Mouse (Mus musculus) neural tube, embryonic 10.5 days (tissue): ENCODE measurements around the gene Rbm28.

Experiments
- DNase-seq: peaks from one replicate; pipeline ENCODE4 v3.0.0-alpha.2; 2017; ENCODE audit warnings: low spot score; ENCODE audit errors: extremely low spot score

Rbm28 gene

DNA sequence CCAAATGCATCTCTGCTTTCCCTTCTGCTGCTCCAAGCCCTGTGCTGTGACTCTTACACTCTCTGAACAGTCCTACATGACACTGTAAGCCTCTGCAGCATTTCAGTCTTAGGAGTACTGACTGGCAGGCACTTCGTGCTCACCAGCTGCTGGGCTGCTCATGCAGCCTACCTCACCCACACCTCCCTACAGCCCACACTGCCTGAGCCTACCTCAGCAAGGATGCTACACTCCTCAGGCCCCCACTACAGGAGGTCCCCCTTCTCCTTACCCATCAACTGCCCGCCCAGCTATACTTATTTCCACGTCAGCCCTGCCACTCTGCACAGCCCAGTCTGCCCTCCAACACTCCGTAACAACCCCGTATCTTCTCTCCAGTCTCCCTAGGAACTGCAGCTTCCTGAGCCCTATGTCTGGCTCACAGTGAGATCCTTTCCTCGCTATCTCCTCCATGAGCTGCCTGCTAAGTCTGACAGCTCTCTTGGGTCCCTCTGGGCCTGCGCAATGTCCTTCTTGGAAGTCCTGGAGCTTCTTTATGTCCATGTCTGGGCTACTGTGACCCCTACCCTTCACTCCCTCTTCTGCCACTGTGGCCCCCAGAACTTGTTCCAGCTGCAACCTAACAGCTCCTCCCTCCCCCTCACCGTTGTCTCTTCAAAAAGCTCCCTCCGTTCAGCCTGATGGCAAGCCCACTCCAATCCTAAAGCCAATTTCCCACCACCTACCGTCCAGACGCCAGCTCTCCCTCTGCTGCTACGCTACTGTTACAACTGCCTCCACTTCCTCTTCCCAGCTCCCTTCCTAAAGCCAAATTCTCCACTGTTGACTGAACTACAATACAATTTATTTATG is 19.1 kb downstream of the Rbm28 start:
- DNase-seq: no peak

DNA sequence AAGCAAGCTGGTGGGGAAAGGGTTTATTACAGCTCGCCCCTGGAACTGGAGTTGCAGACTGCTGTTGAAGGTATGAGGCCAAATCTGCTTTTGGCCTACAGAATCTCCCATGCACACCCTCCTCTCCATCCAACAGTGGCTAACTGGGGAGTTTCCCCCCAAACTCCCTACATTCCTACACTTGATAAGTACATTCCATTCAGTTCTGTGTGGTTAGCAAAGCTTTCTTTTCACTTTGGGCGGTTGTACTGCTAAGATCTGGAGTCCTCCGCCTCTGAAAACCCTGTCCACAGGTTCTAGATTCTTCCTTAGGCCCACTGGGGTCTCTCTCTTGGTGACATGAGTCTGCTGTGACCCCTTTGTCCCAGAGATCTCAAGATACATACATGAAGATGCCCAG is 19.8 kb downstream of the Rbm28 start:
- DNase-seq: no peak

DNA sequence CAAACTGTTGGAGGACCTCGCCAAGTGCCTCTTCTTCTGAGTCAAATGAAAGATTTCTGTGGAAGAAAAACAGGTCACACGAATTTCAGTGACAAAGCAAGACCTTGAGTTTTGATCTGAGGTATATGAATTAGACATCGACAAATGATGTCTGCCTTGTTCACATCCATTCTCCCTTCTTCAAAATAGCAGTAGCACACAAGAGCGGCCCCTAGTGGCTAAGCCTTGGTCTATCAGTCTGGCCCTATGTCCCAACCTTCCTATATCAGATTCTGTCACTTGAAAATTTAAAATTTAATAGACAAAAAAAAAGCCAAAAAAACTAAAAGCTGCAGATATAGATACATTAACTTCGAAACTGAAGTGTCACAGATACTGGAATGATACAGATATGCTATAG is 21.2 kb downstream of the Rbm28 start:
- peak; percentile 54 for DNase-seq

DNA sequence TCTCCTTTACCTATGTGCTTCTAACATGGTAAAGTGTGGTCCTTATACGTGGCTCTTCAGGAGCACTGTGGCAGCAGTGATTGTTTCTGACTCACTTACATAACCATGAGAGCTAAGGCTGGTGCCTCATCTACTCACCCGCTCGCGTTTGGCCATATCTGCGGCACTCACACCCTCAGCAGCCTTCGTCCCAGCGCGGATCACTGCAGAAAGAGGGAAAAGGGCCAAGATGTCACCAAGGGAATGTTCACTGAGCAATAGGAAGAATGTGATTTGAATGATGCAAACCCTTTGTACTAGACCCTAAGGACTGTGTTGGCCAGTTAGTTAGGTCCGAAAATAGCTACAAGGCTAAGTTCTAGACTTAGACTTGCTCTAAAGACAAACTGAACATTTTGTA is 27.4 kb downstream of the Rbm28 start:
- DNase-seq: no peak

DNA sequence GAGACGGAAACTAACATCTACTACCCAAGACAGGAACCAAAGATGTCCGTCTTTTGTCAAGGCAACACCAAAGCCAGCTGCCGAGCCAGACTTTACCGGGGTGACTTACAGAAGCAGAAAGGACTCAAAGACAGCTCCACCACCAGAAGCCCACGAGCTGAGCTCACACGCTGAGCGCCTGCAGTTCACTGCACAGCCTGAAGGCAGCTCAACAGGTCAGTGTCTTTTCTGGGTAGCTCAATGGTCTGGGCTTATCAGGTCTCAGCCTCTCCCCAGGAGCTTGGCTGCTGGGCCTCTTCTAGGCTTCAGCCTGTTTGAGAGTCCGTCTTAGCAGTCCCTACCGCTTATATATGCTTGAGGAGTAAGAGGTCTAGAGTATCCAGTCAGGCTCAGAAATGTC is 31.7 kb downstream of the Rbm28 start:
- DNase-seq: no peak

DNA sequence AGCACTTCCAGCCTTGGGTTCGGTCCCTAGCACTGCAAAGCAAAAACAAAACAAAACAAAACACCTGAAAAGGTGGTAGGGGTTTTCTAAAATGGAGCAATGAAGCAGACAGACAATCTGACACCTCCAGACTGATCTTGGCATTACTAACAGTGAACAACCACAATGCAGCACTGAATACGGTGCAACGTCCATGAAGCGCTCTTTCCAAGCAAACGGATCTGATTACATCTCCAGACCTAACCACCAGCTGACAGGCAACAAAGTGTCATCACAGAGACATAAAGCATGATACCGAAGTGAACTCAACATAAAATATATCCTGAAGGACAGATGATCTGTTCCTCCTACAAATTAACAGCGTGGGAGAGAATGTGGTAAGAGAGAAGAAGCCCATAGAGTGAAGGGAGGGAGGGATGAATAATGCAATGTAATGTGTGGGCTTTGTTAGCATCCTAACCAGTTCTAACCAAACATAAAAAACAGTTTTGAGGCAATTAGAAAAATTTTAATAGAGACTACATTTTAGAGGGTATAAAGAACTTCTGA is 37.9 kb downstream of the Rbm28 start:
- DNase-seq: no peak

DNA sequence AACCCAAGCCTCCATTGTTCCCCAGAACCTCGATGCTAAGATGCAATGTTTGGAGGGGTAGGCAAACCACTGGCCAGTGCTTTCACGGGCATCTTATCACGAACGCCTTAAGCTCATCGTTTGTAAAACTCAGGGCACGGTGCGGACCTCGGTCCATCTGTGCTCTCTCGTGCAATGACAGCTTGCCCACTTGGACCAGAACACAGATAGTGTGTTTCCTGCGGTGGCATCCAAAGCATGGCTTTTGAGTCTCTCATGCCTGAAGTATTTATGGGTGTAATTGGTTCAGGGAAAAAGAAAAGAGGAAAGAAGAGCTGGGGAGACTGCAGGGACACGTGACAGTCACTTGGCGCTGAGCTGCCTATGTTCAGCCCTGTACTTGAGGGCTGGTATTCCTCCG is 44.8 kb downstream of the Rbm28 start:
- DNase-seq: no peak

DNA sequence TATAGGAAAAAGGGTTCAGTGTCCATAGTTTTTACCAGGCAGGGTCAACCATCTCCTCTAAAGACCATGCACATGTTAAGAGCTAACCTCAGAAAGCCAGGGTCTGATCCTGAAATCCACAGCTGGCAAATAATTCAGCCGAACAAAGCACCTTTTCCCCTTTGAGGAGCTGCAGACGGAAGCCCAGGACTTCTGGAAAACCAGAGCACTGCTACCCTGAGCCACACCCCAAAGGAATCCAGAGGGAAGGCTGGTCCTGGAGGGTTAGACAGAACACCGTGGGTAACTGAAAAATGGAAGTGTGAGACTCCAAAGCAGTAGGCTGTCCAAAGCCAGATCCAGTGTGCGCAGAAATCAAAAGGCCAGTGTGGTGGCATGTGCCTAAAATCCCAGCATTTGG is 45.8 kb downstream of the Rbm28 start:
- DNase-seq: no peak

DNA sequence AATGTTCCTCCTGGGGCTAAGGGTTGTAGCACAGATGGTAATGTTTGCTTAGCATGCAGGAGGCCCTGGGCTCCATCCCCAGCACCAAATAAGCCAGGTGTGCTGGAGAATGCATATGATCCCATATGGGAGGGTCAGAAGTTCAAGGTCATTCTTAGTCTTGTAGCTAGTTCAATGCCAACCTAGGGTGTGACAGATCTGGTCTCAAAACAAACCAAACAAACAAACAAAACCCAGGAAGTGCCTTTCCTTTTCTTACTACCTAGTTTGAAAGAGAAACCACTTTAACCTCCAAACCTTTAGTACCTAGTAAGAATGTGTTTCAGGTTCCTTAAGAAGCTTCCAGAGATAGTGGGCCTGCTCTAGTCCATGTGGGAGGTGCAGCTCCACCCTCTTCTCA is 46.6 kb downstream of the Rbm28 start:
- no peak for DNase-seq

DNA sequence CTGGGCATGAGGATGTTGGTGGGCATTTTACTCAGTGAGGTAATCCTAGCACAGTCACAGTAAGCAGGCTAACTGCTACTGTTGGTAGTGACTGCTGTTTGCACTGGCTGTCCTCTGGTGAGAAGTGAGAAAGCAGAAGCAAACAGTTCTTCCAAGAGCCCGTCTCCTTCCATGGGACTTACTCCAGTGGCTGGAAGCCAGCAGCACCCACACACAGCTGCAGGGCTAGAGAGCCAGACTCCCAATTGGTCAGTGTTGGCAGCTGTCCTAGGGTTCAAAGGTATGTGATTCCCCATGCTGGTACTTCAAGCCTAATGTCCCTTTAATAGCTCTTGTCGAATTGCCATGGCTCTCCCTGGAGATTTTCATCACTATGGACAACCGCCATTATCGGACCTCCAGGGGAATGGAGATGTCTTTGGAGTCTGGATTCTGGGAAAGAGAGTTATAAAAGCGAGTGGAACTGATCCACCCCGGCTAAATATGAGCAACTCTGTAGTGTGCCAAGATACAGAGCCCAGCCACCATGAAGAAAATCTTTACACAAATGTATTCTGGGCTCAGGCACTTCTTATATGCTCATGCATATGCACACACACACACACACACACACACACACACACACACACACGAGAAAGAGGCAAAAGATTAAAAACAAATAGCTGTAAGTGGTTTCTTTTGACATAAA is 47.2 kb downstream of the Rbm28 start:
- no peak for DNase-seq

DNA sequence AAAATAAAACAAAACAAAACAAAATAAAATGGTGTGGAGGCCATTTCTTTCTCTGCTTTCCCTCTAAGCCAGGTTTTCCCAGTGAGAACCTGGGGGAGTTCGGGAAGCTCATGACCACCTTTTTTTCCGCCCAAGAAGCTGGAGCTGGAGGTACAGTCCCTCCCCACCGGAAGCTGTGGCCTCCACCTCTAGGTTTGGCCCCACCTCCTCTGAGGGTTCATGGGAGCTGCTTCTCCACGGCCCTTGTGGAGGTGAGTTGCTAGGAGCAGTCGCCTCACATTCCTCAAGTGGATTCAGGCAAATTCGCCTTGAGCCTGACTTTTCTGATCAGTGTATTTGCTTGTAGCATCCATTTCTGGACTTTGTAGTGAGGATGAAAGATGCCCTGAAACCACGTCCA is 49.0 kb downstream of the Rbm28 start:
- no peak for DNase-seq

DNA sequence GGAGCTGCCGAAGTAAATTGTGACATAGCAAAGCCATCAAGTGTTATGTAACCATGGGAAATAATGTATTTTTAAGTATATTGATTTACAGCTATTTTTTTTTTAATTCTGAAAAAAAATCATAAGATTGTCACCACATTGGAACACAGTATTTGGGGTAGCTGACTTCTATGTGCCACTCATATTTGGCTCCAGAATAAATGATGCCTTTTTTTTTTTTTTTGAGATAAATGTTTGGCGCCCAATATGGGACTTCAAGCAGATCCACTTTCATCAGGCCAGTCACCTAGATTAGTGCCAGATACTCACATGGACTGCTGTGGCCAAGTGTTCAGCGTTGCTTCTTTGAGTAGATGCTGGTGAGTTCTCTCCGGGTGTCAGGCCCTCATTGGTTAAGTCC is 53.3 kb downstream of the Rbm28 start:
- no peak for DNase-seq

DNA sequence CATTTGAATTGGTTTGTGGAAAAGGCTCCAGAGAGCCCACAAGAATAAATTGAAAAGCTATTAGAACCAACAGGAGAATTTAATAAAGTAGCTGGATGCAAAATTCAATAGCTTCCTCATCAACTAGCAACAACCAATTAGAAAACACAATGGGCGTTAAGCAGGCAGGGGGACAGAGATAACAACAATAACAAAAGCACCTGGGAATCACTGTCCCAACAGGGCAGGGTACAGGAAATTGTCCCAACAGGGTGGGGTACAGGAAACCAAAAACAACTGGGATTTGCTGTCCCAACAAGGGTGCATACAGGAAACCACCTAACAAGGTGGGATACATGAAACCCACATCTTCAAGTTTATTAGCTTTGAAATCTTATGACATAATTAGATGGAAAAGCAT is 56.4 kb downstream of the Rbm28 start:
- no peak for DNase-seq

DNA sequence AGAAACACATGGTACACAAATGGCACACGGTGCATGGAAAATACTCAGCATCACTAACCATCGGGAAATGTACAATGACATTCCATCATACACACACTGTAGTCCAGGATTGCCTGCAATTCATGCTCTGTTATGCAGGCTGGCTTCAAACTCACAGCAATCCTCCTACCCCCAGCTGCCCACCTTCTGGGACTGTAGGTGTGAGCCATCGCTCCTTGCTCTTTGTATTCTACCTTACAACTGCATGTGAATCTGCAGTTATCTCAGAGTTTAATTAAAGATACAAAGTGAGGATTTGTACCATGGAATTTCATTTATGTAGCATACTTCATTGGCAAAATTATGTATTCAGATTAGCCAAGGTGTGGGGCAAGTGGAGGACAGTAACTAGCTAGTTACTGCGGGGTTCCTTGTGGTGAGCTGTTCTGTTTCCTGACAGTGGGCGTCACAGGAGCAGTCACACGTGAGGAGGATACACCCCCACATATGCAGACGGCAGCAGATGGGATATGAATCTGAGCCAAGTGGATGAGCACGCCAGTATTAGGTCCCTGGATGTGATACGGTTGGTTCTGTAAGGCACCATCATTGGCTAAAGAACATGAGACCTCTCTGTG is 63.5 kb downstream of the Rbm28 start:
- no peak for DNase-seq

DNA sequence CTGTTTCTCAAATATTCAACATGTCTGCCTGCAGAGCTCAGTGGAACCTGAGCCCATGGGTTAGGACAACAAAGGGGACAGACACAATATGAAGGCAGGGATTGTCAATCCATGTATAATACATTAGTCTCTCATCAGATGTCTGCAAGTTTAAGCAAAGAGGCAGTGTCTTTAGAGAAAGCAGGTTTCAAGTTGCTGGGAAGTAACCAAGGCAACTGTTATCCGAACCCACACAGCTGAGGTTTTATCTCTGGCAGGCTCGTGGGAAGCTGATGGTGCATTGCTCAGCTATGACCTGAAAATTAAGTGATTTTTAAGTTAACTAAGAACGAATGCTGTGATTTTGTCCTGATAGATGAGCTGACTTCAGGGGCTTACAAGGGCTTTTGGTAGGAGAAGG is 64.4 kb downstream of the Rbm28 start:
- no peak for DNase-seq

DNA sequence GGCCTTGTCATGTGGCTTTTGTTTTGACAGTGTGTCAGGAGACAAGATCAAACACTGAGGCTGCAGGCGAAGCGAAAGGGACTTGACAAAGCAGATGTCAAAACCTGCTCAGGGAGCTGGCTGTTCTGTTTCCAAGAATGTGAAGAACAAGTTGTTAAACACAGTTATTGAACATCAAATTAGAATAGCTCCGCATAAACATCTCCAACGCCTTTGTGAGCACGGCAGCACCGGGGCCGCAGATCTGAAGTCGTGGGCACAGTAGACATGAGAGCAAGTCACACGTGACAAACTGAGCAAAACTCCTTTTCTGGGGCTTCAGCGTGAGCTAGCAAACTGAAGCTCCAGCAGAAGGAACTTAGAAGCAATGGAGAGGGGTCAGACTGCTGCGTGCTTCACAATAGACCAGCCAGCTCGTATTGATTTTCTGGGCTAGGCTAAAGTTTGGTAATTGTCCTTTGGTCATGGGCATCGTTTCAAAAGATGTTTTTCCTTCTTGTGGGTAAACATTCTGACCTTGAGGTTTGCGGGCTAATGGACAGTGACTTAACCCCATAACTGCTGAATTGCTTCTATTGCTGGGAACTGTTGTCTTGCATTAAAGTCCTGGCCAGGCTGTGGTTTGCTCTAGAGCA is 65.2 kb downstream of the Rbm28 start:
- DNase-seq: no peak

DNA sequence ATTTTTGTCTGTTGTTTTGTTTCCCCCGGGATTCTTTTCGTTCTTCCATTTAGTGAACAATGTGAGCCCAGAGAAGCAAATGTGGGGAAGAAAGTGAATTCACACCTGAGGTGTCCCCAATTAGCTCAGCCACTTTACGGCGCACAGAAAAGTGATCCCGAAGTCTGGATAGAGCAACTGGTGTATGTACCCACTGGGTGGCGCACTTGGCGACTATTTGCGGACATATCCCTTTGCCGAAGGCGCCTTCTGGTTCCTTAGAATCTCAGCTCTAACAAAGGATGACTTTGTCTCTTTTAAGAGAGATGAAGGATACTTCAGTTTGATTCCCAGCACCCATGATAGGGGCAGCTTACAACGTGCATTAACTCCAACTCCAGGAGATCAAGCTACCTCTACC is 71.9 kb downstream of the Rbm28 start:
- DNase-seq: no peak

DNA sequence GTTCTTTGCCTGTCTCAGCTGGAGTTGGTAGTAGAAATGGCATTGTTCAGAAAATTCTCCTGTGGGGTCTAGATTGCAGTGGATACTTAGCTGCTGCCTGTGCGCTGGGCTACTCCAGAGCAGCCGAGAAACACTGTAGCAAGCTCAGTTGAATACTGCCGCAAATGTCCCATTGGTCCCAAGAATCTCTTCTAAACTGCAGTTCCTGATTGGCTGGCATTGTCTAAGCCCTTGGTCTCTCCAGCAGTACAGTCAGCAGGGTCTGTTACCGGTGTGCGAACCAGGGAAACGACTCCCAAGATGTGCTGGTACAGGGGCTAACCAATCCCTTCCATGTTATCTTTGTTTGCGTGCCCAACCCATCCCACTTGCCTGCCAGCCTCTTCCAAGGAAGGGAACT is 72.6 kb downstream of the Rbm28 start:
- DNase-seq: no peak

DNA sequence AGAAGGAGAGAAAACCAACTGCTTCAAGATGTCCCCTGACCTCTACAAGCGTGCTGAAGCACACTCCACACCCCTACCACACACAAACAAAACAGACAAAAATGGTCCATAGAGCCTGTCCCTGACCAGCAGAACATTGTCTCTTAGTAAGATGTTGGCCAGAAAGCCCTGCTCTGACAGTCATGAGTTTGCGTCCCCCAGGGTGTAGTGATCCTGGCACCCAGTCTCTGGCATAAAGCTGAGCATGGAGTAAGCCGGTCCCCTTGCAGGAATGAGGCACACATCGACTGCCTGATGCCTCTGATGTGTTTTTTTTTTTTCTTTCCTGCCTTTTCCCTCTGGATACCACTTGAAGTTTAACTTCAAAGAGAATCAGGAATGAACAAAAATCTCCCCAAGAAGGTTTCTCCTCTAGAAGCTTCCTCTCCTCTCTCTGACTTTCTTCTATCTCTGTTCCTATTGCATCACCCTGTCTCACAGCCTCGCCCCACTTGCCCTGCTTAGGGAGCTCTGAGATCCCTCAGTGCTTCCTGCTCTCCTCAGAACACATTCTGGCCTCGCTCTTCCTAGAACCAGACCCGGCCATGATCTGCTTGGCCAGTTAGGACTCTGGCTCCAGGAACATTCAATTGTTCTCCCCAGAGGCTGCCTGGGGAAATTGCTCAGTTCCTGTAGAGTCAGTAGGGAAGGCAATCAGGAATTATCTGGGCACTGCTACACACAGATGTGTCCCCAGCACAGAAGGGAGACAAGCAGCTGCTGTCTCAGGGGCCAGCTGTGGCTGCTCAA is 76.7 kb downstream of the Rbm28 start:
- DNase-seq: no peak

DNA sequence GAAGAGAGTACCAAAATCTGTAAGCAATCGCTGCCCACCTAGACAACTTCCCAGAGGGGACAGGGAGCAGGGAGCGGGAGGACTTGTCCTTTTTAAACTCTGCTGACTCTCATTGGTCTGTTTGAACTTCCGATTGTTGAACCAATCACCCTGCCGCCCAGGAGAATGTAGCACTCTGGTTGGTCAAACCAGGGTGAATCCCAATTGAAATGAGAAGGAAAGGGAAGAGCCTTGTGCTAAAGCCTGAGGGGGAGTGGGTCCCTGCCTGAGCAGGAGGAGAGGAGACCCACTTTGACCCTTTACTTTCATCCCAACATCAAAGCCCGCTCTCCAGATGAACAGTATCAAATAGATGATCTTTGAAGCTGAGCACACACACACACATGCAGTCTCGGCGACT is 80.4 kb downstream of the Rbm28 start:
- no peak for DNase-seq

DNA sequence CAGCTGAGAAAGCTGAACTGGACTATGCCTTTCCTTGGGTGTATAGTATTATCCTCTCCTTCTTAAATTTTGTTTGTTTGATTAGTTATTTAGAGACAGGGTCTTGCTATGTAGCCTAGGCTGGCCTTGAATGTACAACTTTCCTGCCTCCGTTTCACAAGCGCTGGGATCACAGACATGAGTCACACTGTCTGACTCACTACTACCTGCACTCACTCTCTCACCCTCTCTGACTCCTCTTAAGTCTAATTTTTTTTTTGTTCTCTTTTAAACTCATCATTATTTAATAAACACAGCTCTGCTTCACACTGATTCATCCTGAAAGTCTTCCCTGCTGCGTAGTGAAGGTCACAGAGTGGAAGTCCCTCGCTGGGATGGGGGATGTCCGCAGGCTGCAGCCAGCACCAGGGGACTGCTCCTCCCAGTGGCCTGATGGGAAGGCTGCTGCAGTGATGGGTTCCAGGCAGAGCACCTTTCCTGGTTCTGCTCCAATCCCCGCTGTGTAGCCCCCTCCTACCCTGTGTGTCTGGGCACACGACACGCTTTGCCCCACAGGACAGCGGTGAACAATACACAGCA is 81.9 kb downstream of the Rbm28 start:
- no peak for DNase-seq
